Mouse (Mus musculus): ENCODE data around the gene Homer2. TPM values are rescaled to one million over a fixed set of nuclear protein-coding genes. Genes with fewer than 3 reads are reported as not detected.

Gene Homer2
- polyA plus RNA-seq, 1 experiment from 2014 or later: 11.9 TPM

GRCm38 (mm10) chr7:81631261-81631660 is 76.1 kb downstream of the Homer2 start:
- Histone ChIP-seq H3K36me3 (0 out of 2 replicates have a peak, but pooled peaks cover 5% of the 10 kb centered on the region), H3K4me1 (no peaks in the 10 kb centered on the region), H3K4me3 (no peak overlapping the region), H3K27me3 (ENCODE audit: low read depth, poor library complexity, severe bottlenecking) (no peaks in the 10 kb centered on the region), H3K27ac (replicated peaks) (no peak overlapping the region), H3K9me3 (replicated peaks) (peaks cover under 1% of the 10 kb centered on the region; the same call in 1 of the 2 replicates)
- no peak for DNase-seq (ENCODE audit: low spot score)
- 91% methylated on average over 8 of the region's 8 CpGs for WGBS

GRCm38 (mm10) chr7:81626460-81626859 is 80.9 kb downstream of the Homer2 start:
- no peaks in the 10 kb centered on the region for H3K36me3 ChIP-seq

GRCm38 (mm10) chr7:81623767-81624166 is 83.6 kb downstream of the Homer2 start:
- Histone ChIP-seq H3K36me3 (no peaks in the 10 kb centered on the region), H3K27ac (replicated peaks) (no peak overlapping the region), H3K4me1 (no peaks in the 10 kb centered on the region), H3K9me3 (replicated peaks) (peaks cover 5% of the 10 kb centered on the region), H3K4me3 (no peak overlapping the region), H3K27me3 (ENCODE audit: low read depth, poor library complexity, severe bottlenecking) (no peaks in the 10 kb centered on the region)
- WGBS: 95% methylated on average over 6 of the region's 6 CpGs
- DNase-seq (ENCODE audit: low spot score): no peak

More at GRCm38 (mm10) chr7:81626460-81626859, 80.9 kb downstream of the Homer2 start:
- Histone ChIP-seq H3K4me3 (no peak overlapping the region), H3K4me1 (no peaks in the 10 kb centered on the region), H3K9me3 (replicated peaks) (peaks cover 5% of the 10 kb centered on the region), H3K27ac (replicated peaks) (no peak overlapping the region), H3K27me3 (ENCODE audit: low read depth, poor library complexity, severe bottlenecking) (no peaks in the 10 kb centered on the region)
- 90% methylated on average over 2 of the region's 2 CpGs for WGBS
- DNase-seq (ENCODE audit: low spot score): no peak

- 84% methylated on average over 4 of the region's 4 CpGs for WGBS
- H3K4me1 ChIP-seq: no peaks in the 10 kb centered on the region
These were observed 84.5 kb downstream of the Homer2 start for GRCm38 (mm10) chr7:81622793-81623192.

GRCm38 (mm10) chr7:81615031-81615430 is 92.3 kb downstream of the Homer2 start:
- Histone ChIP-seq H3K9me3 (replicated peaks) (no peaks in the 10 kb centered on the region), H3K4me1 (peaks cover 3% of the 10 kb centered on the region; the same call in 1 of the 2 replicates), H3K27ac (replicated peaks) (no peak overlapping the region), H3K27me3 (ENCODE audit: low read depth, poor library complexity, severe bottlenecking) (no peaks in the 10 kb centered on the region), H3K36me3 (no peaks in the 10 kb centered on the region), H3K4me3 (no peak overlapping the region)
- WGBS: 71% methylated on average over 9 of the region's 9 CpGs
- no peak for DNase-seq (ENCODE audit: low spot score)

More at GRCm38 (mm10) chr7:81622793-81623192, 84.5 kb downstream of the Homer2 start:
- no peaks in the 10 kb centered on the region for H3K36me3 ChIP-seq
- no peak overlapping the region for H3K27ac ChIP-seq (replicated peaks)
- no peaks in the 10 kb centered on the region for H3K27me3 ChIP-seq (ENCODE audit: low read depth, poor library complexity, severe bottlenecking)
- H3K9me3 ChIP-seq (replicated peaks): peaks cover 5% of the 10 kb centered on the region
- H3K4me3 ChIP-seq: no peak overlapping the region
- no peak for DNase-seq (ENCODE audit: low spot score)

- H3K27me3 ChIP-seq (ENCODE audit: low read depth, poor library complexity, severe bottlenecking): no peaks in the 10 kb centered on the region
- H3K4me3 ChIP-seq: no peak overlapping the region
- H3K27ac ChIP-seq (replicated peaks): no peak overlapping the region
- peaks cover 3% of the 10 kb centered on the region; the same call in 1 of the 2 replicates for H3K4me1 ChIP-seq
- DNase-seq (ENCODE audit: low spot score): no peak
- no peaks in the 10 kb centered on the region for H3K36me3 ChIP-seq
- 88% methylated on average over 13 of the region's 13 CpGs for WGBS
- H3K9me3 ChIP-seq (replicated peaks): no peaks in the 10 kb centered on the region
These were observed 94.3 kb downstream of the Homer2 start for GRCm38 (mm10) chr7:81612856-81613635.

- H3K4me1 ChIP-seq: peaks cover 3% of the 10 kb centered on the region; the same call in 1 of the 2 replicates
- H3K27ac ChIP-seq (replicated peaks): no peak overlapping the region
- no peaks in the 10 kb centered on the region for H3K27me3 ChIP-seq (ENCODE audit: low read depth, poor library complexity, severe bottlenecking)
- DNase-seq (ENCODE audit: low spot score): no peak
- H3K4me3 ChIP-seq: no peak overlapping the region
- H3K36me3 ChIP-seq: no peaks in the 10 kb centered on the region
- H3K9me3 ChIP-seq (replicated peaks): no peaks in the 10 kb centered on the region
- WGBS: 63% methylated on average over 18 of the region's 18 CpGs
These were observed 97.2 kb downstream of the Homer2 start for GRCm38 (mm10) chr7:81610125-81610524.

GRCm38 (mm10) chr7:81606452-81606851 is 100.9 kb downstream of the Homer2 start:
- 72% methylated on average over 5 of the region's 5 CpGs for WGBS
- no peak overlapping the region for H3K4me3 ChIP-seq
- no peaks in the 10 kb centered on the region for H3K36me3 ChIP-seq
- no peaks in the 10 kb centered on the region for H3K27me3 ChIP-seq (ENCODE audit: low read depth, poor library complexity, severe bottlenecking)
- no peaks in the 10 kb centered on the region for H3K4me1 ChIP-seq
- DNase-seq (ENCODE audit: low spot score): no peak
- no peak overlapping the region for H3K27ac ChIP-seq (replicated peaks)
- H3K9me3 ChIP-seq (replicated peaks): no peaks in the 10 kb centered on the region

GRCm38 (mm10) chr7:81605489-81605888 is 101.8 kb downstream of the Homer2 start:
- Histone ChIP-seq H3K4me3 (no peak overlapping the region), H3K4me1 (no peaks in the 10 kb centered on the region), H3K36me3 (no peaks in the 10 kb centered on the region), H3K27ac (replicated peaks) (no peak overlapping the region), H3K27me3 (ENCODE audit: low read depth, poor library complexity, severe bottlenecking) (no peaks in the 10 kb centered on the region), H3K9me3 (replicated peaks) (no peaks in the 10 kb centered on the region)
- 77% methylated on average over 4 of the region's 4 CpGs for WGBS
- DNase-seq (ENCODE audit: low spot score): no peak

GRCm38 (mm10) chr7:81604991-81605390 is 102.3 kb downstream of the Homer2 start:
- Histone ChIP-seq H3K27ac (replicated peaks) (no peak overlapping the region), H3K9me3 (replicated peaks) (no peaks in the 10 kb centered on the region), H3K4me1 (no peaks in the 10 kb centered on the region), H3K4me3 (no peak overlapping the region), H3K27me3 (ENCODE audit: low read depth, poor library complexity, severe bottlenecking) (no peaks in the 10 kb centered on the region), H3K36me3 (no peaks in the 10 kb centered on the region)
- WGBS: 81% methylated on average over 5 of the region's 5 CpGs
- DNase-seq (ENCODE audit: low spot score): no peak

- Histone ChIP-seq H3K27ac (replicated peaks) (no peak overlapping the region), H3K36me3 (peaks cover 30% of the 10 kb centered on the region), H3K9me3 (replicated peaks) (no peaks in the 10 kb centered on the region), H3K4me1 (no peaks in the 10 kb centered on the region), H3K4me3 (no peak overlapping the region), H3K27me3 (ENCODE audit: low read depth, poor library complexity, severe bottlenecking) (no peaks in the 10 kb centered on the region)
- 80% methylated on average over 8 of the region's 8 CpGs for WGBS
- DNase-seq (ENCODE audit: low spot score): no peak
These were observed 107.7 kb downstream of the Homer2 start for GRCm38 (mm10) chr7:81599379-81600280.

GRCm38 (mm10) chr7:81597660-81598059 is 109.7 kb downstream of the Homer2 start:
- WGBS: 81% methylated on average over 1 of the region's 1 CpGs
- no peak overlapping the region for H3K27ac ChIP-seq (replicated peaks)
- no peaks in the 10 kb centered on the region for H3K27me3 ChIP-seq (ENCODE audit: low read depth, poor library complexity, severe bottlenecking)
- DNase-seq (ENCODE audit: low spot score): no peak
- no peaks in the 10 kb centered on the region for H3K4me1 ChIP-seq
- H3K36me3 ChIP-seq: peaks cover 49% of the 10 kb centered on the region
- H3K4me3 ChIP-seq: no peak overlapping the region
- no peaks in the 10 kb centered on the region for H3K9me3 ChIP-seq (replicated peaks)
